Mouse (Mus musculus) limb, embryonic 14.5 days (tissue): ENCODE measurements around the gene Ube2h. TPM values are rescaled to one million over a fixed set of nuclear protein-coding genes. Genes with fewer than 3 reads are reported as not detected.
"Not testable (repeated sequence)": the region's sequence is repeated elsewhere in the genome, so short reads cannot be mapped to it uniquely, and the experiment has no call there.

Experiments used
- ATAC-seq: fragments of 200-750 bp; cut with Nextera tagmentation; 2 replicates; pipeline ENCODE4 v1.8.0; 2017; ENCODE audit warnings: low read depth, moderate number of reproducible peaks, moderate TSS enrichment; ENCODE audit not compliant: low FRiP score
- DNase-seq: peaks from one replicate; pipeline ENCODE4 v3.0.0-alpha.2; 2015; ENCODE audit warnings: low spot score
- H3K27ac ChIP-seq: fragments of 300-500 bp; sonication (generic); replicated peaks from 2 replicates; pipeline ENCODE4 v1.5.1; 2014; ENCODE audit warnings: low read depth, mild to moderate bottlenecking, low read length, moderate library complexity, mixed read lengths
- H3K27me3 ChIP-seq: fragments of 300-500 bp; sonication (generic); 2 replicates; pipeline ENCODE4 v1.6.1; 2014; ENCODE audit warnings: low read length, mixed read lengths; ENCODE audit not compliant: control insufficient read depth, insufficient read depth
- H3K36me3 ChIP-seq: fragments of 300-500 bp; sonication (generic); 2 replicates; pipeline ENCODE4 v1.6.1; 2014; ENCODE audit warnings: mild to moderate bottlenecking, low read length, moderate library complexity, mixed read lengths; ENCODE audit not compliant: control insufficient read depth, insufficient read depth
- H3K4me1 ChIP-seq: fragments of 300-500 bp; sonication (generic); 2 replicates; pipeline ENCODE4 v1.6.1; 2014; ENCODE audit warnings: antibody characterized with exemption, low read length, mixed read lengths; ENCODE audit not compliant: control insufficient read depth, insufficient read depth
- H3K4me2 ChIP-seq: fragments of 300-500 bp; sonication (generic); replicated peaks from 2 replicates; pipeline ENCODE4 v1.6.1; 2014; ENCODE audit warnings: low read depth, mild to moderate bottlenecking, low read length, moderate library complexity; ENCODE audit not compliant: severe bottlenecking
- H3K4me3 ChIP-seq: fragments of 300-500 bp; sonication (generic); replicated peaks from 2 replicates; pipeline ENCODE4 v1.5.1; 2014; ENCODE audit warnings: low read length
- H3K9ac ChIP-seq: fragments of 300-500 bp; sonication (generic); 2 replicates; pipeline ENCODE4 v1.6.1; 2014; ENCODE audit warnings: mild to moderate bottlenecking, low read depth, low read length, moderate library complexity; ENCODE audit not compliant: severe bottlenecking
- H3K9me3 ChIP-seq: fragments of 300-500 bp; sonication (generic); 2 replicates; pipeline ENCODE4 v1.6.1; 2016; ENCODE audit warnings: low read length; ENCODE audit not compliant: control insufficient read depth
- POLR2A ChIP-seq: fragments of 200-500 bp; IDR thresholded peaks from 2 replicates; pipeline ENCODE4 v1.8.0; 2012; ENCODE audit warnings: inconsistent platforms, mild to moderate bottlenecking, moderate library complexity, borderline replicate concordance; ENCODE audit not compliant: insufficient read depth, insufficient read length; ENCODE audit errors: extremely low read depth
- WGBS: fragments of 180-500 bp; shearing (Covaris S2); extraction: QIAGEN DNeasy Blood & Tissue Kit; methylation state at CpG from one replicate; pipeline ENCODE4 v1.1.7; 2014; 5-methylcytosine and 5-hydroxymethylcytosine counted together
- polyA plus RNA-seq, 2 experiments: library from polyadenylated mRNA; depleted of rRNA in 1 of 2; stranded (reverse) in 1 of 2; unstranded in 1 of 2; fragments of >200 nt; fragmentation: Nextera tagmentation in 1 of 2; extraction: Ambion mirVana in 1 of 2; gene quantifications; 2 replicates each; pipeline versions ENCODE4 v1.2.1 to v1.2.3; 2012 to 2014

Ube2h gene
- polyA plus RNA-seq, 2 experiments: 43.0 to 50.1 TPM

DNA sequence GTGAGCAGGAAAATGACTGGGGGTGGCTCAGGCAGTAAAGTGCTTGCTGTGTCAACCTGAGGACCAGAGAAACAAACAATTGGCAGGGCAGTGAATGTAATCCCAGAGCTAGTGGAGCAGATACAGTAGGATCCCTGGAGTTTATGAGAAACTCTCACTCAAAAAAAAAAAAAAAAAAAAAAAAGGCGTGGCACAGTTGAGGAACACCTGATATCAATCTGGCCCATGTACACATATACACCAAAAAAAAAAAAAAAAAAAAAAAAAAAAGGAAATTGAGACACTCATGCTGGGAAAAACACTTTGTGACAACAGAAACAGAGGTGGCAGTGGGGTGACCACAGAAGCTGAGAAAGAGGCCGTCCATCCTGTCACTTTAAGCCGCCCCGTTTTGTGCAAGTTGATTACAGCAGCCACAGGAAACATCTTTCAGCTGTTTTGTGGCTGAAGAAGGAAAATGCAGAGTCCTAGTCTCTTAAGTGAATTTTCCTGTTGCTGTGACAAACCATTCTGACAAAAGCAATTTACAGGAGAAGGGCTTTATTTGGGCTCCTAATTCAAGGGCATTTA is 21.7 kb upstream of the Ube2h start:
- Histone ChIP-seq H3K4me1 (peaks cover under 1% of the 10 kb centered on the region; the same call in 1 of the 2 replicates), H3K4me3 (no peak overlapping the region), H3K27ac (no peak overlapping the region), H3K4me2 (no peak overlapping the region), H3K9me3 (no peaks in the 10 kb centered on the region), H3K9ac (no peak overlapping the region), H3K36me3 (no peaks in the 10 kb centered on the region), H3K27me3 (no peaks in the 10 kb centered on the region)
- ATAC-seq (no peak), DNase-seq (no peak)
- 63% methylated on average over 4 of the region's 4 CpGs for WGBS
- TF ChIP-seq POLR2A: no peak

DNA sequence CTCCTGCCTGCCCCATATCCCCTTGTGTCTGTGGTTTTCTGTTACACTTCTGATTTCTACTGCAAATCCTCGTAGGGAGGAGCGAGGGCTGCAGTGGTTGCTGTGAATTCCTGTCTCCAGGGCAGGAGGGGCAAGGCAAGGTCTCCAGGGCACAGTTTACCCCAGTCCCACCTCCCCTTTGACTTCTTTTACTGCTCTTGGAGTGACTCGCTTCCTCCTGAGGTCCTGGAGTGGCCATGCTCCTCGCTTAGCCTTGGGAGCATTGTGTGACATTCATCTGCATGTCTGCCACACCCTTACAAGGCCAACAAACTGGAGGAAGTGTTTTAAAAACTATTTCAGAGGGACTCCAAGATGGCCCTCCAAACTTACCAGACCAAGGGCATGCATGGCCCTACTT is 16.7 kb upstream of the Ube2h start:
- Histone ChIP-seq H3K36me3 (no peaks in the 10 kb centered on the region), H3K9me3 (no peaks in the 10 kb centered on the region), H3K4me1 (peaks cover 6% of the 10 kb centered on the region), H3K27me3 (no peaks in the 10 kb centered on the region), H3K4me2 (no peak overlapping the region), H3K9ac (no peak overlapping the region), H3K27ac (no peak overlapping the region; the same call in 1 of the 2 replicates), H3K4me3 (no peak overlapping the region)
- ATAC-seq: no peak
- DNase-seq: no peak
- 26% methylated on average over 4 of the region's 4 CpGs for WGBS
- no peak for TF ChIP-seq POLR2A

DNA sequence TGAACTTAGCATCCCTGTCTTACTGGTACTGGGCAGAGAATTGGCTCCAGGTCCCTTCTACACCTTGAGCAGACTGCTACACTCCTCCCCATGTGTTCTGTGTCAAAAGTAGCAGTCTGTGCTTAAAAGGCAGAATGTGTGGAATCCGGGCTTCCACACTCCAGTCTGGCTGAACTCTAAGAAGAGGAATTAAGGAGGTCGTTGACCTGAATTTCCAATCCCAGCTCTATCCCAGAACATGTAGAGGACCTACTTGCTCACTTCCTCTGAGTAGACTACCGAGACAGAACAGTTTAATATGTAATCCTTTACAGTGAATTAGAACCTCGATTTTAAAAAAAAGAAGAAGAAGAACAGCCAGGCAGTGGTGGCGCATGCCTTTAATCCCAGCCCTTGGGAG is 14.9 kb upstream of the Ube2h start:
- no peak for ATAC-seq
- peaks cover 6% of the 10 kb centered on the region for H3K4me1 ChIP-seq
- no peak for TF ChIP-seq POLR2A

DNA sequence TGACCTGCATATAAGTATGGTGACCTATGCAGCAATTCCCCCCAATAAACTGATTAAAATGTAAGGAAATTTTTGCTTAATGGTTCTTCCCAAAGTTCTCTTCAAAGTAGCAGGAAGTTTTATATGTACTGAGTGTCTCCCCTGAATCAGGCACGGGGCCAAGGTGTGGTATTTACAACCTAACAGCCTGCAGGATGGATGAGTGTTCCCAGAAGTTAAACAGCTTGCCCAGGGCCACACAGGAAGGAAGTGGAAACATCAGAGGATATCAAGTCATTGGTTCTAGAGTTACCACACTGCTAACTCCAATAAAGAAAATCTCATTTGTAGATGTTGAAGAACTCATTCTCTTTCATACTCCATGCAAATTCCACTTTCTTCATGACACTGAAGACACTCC is 7.7 kb upstream of the Ube2h start:
- no peak overlapping the region for H3K4me2 ChIP-seq
- no peak for ATAC-seq
- no peak overlapping the region for H3K27ac ChIP-seq
- TF ChIP-seq POLR2A: no peak
- DNase-seq: no peak
- no peaks in the 10 kb centered on the region for H3K4me1 ChIP-seq
- no peaks in the 10 kb centered on the region for H3K9me3 ChIP-seq
- no peaks in the 10 kb centered on the region for H3K36me3 ChIP-seq
- no peak overlapping the region for H3K9ac ChIP-seq
- WGBS: 10% methylated on average over 1 of the region's 1 CpGs
- no peaks in the 10 kb centered on the region for H3K27me3 ChIP-seq
- H3K4me3 ChIP-seq: no peak overlapping the region

More for the DNA sequence above, 14.9 kb upstream of the Ube2h start:
- no peak for DNase-seq
- Histone ChIP-seq H3K36me3 (no peaks in the 10 kb centered on the region), H3K4me2 (no peak overlapping the region), H3K4me3 (no peak overlapping the region), H3K9me3 (no peaks in the 10 kb centered on the region), H3K9ac (no peak overlapping the region), H3K27ac (no peak overlapping the region), H3K27me3 (no peaks in the 10 kb centered on the region)
- WGBS: 86% methylated on average over 5 of the region's 5 CpGs

DNA sequence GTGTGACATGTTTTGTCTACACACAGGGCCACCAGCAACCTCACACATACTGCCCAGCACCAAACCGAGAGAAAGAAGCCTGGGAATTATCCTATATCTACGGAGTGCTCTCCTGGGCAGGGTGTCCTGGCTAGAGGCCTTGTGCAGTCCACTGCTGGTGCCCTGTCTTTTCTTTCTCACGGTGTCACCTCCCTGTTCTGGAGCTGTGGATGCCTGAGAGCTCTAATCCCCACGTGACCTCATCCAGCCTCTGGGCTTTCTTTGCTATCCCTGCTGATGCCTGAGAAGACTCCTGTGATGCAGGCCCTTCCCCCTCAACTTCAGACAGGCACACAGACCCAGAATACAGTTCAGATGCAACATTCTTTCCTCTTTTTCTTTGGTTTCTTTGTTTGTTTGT is 4.4 kb upstream of the Ube2h start:
- DNase-seq (no peak), ATAC-seq (no peak)
- H3K36me3 ChIP-seq: no peaks in the 10 kb centered on the region
- no peak for TF ChIP-seq POLR2A
- no peaks in the 10 kb centered on the region for H3K27me3 ChIP-seq
- H3K4me2 ChIP-seq: no peak overlapping the region
- 36% methylated on average over 4 of the region's 4 CpGs for WGBS
- peaks cover 2% of the 10 kb centered on the region; the same call in 1 of the 2 replicates for H3K4me1 ChIP-seq
- no peak overlapping the region for H3K9ac ChIP-seq
- no peak overlapping the region for H3K27ac ChIP-seq
- H3K9me3 ChIP-seq: no peaks in the 10 kb centered on the region
- H3K4me3 ChIP-seq: no peak overlapping the region

DNA sequence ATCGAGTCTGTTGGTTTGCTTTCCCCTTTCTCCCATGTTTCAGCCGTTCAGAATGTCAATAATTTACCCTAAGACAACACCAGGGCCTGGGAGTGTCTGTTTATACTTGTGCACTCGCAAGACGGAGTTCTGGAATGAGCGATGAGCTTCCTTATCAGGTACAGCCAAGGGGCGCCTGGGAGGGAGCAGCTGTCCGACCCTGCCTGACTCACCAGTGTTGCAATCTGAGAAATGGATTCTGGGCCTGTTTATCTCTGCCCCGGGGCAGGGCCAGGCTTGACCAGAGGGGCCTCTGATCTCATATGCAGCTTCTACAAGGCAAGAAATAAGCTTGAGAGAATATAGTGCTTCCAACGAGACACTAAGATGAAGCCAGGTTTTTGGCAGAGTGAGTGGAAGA is 3.4 kb upstream of the Ube2h start:
- Histone ChIP-seq H3K4me1 (peaks cover 2% of the 10 kb centered on the region; the same call in 1 of the 2 replicates), H3K4me3 (no peak overlapping the region), H3K36me3 (no peaks in the 10 kb centered on the region), H3K9me3 (no peaks in the 10 kb centered on the region), H3K9ac (no peak overlapping the region), H3K4me2 (no peak overlapping the region), H3K27me3 (no peaks in the 10 kb centered on the region), H3K27ac (no peak overlapping the region)
- 34% methylated on average over 9 of the region's 9 CpGs for WGBS
- no peak for ATAC-seq
- DNase-seq: no peak
- TF ChIP-seq POLR2A: no peak

DNA sequence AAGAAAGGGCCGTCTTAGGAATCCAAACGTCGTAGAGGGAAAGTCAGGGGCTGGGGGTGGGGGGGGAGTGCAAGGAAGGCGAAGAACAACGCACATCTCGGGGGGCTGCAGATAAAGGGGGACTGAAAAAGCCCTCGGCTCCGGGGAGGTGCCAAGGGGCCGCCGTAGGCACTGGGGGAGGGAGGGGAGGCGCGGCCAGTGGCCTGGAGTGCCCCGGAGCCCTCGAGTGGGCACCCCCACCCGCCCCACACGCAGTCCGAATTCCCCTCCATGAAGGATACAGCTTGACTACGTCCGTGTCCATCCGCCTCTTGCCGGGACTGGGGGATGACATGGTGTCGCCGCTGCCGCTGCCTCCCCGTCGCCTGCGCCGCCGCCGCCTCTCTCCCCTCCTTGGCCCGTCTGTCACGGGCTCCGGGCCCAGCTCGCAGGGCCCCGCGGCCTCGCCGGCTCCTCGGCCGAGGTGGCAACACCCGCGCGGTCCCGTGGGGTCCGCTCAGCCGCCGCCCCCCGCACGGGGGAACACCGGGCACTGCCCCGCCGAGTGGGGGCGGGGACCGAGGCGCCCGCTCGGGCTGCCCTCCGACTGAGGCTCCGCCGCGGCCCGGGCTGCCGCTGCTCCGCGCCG is 454 bp downstream of the Ube2h start:
- H3K9me3 ChIP-seq, H3K27me3 ChIP-seq, H3K36me3 ChIP-seq, DNase-seq: not testable (repeated sequence)
- Histone ChIP-seq H3K27ac (peak overlapping the region; percentile 84), H3K4me3 (peak overlapping the region; percentile 74), H3K4me2 (peak overlapping the region; percentile 60), H3K9ac (peak overlapping the region; percentile 76), H3K4me1 (peaks cover 26% of the 10 kb centered on the region)
- peak; percentile 9 for ATAC-seq
- WGBS: 0% methylated on average over 26 of the region's 66 CpGs
